Mouse (Mus musculus): ENCODE results near the gene Zfpm1. TPM values are rescaled to one million over a fixed set of nuclear protein-coding genes. Genes with fewer than 3 reads are reported as not detected.

Gene Zfpm1
- polyA plus RNA-seq, 1 experiment = 20.7 TPM

GRCm38 (mm10) chr8:122266867-122267266 is 15.1 kb upstream of the Zfpm1 start:
- Histone ChIP-seq H3K79me3 (ENCODE audit: low read depth) (no peaks in the 10 kb centered on the region), H3K36me3 (ENCODE audit: control insufficient read depth, insufficient read depth) (no peaks in the 10 kb centered on the region), H3K79me2 (ENCODE audit: control insufficient read depth, insufficient read depth) (no peaks in the 10 kb centered on the region), H3K4me3 (ENCODE audit: insufficient read depth, poor library complexity, severe bottlenecking) (no peak overlapping the region), H3ac (ENCODE audit: control insufficient read depth, insufficient read length, low read depth) (no peak overlapping the region), H3K27me3 (ENCODE audit: control insufficient read depth, insufficient read depth, insufficient read length) (no peaks in the 10 kb centered on the region)
- no peak for TF ChIP-seq MYOD1 (IDR thresholded peaks at IDR 0.05; ENCODE audit: control insufficient read depth, insufficient read length, low read depth)
- no peak for TF ChIP-seq FOSL1 (IDR thresholded peaks at IDR 0.05; ENCODE audit: insufficient read depth, low read length, poor library complexity, severe bottlenecking)
- TF ChIP-seq CEBPB (IDR thresholded peaks at IDR 0.05; ENCODE audit: low read depth) = no peak
- TF ChIP-seq MYOG (IDR thresholded peaks at IDR 0.05; ENCODE audit: control insufficient read depth, extremely low read depth, insufficient read length) = no peak
- TF ChIP-seq CTCF (IDR thresholded peaks at IDR 0.05; ENCODE audit: control insufficient read depth, insufficient read depth, insufficient read length) = no peak
- TF ChIP-seq MAX (IDR thresholded peaks at IDR 0.05) = no peak
- no peak for TF ChIP-seq USF1 (IDR thresholded peaks at IDR 0.05; ENCODE audit: low read depth)

- H3ac ChIP-seq (ENCODE audit: control insufficient read depth, insufficient read length, low read depth) = no peak overlapping the region
- no peak overlapping the region for H3K4me3 ChIP-seq (ENCODE audit: insufficient read depth, poor library complexity, severe bottlenecking)
- no peaks in the 10 kb centered on the region for H3K27me3 ChIP-seq (ENCODE audit: control insufficient read depth, insufficient read depth, insufficient read length)
- no peaks in the 10 kb centered on the region for H3K36me3 ChIP-seq (ENCODE audit: control insufficient read depth, insufficient read depth)
- H3K79me3 ChIP-seq (ENCODE audit: low read depth) = no peaks in the 10 kb centered on the region
- TF ChIP-seq CTCF (IDR thresholded peaks at IDR 0.05; ENCODE audit: control insufficient read depth, insufficient read depth, insufficient read length) (no peak), MYOG (IDR thresholded peaks at IDR 0.05; ENCODE audit: control insufficient read depth, extremely low read depth, insufficient read length) (no peak), MAX (IDR thresholded peaks at IDR 0.05) (no peak), USF1 (IDR thresholded peaks at IDR 0.05; ENCODE audit: low read depth) (no peak), CEBPB (IDR thresholded peaks at IDR 0.05; ENCODE audit: low read depth) (no peak)
- no peaks in the 10 kb centered on the region for H3K79me2 ChIP-seq (ENCODE audit: control insufficient read depth, insufficient read depth)
Measured at GRCm38 (mm10) chr8:122268861-122269260, 13.1 kb upstream of the Zfpm1 start.

GRCm38 (mm10) chr8:122269404-122269803 is 12.5 kb upstream of the Zfpm1 start:
- Histone ChIP-seq H3K36me3 (ENCODE audit: control insufficient read depth, insufficient read depth) (no peaks in the 10 kb centered on the region), H3ac (ENCODE audit: control insufficient read depth, insufficient read length, low read depth) (no peak overlapping the region), H3K27me3 (ENCODE audit: control insufficient read depth, insufficient read depth, insufficient read length) (no peaks in the 10 kb centered on the region), H3K79me2 (ENCODE audit: control insufficient read depth, insufficient read depth) (no peaks in the 10 kb centered on the region), H3K4me3 (ENCODE audit: insufficient read depth, poor library complexity, severe bottlenecking) (no peak overlapping the region), H3K79me3 (ENCODE audit: low read depth) (no peaks in the 10 kb centered on the region)
- TF ChIP-seq CTCF (IDR thresholded peaks at IDR 0.05; ENCODE audit: control insufficient read depth, insufficient read depth, insufficient read length) (peak; percentile 97), MAX (IDR thresholded peaks at IDR 0.05) (no peak), MYOG (IDR thresholded peaks at IDR 0.05; ENCODE audit: control insufficient read depth, extremely low read depth, insufficient read length) (no peak), FOSL1 (IDR thresholded peaks at IDR 0.05; ENCODE audit: insufficient read depth, low read length, poor library complexity, severe bottlenecking) (no peak)

- Histone ChIP-seq H3K79me2 (ENCODE audit: control insufficient read depth, insufficient read depth) (no peaks in the 10 kb centered on the region), H3K27me3 (ENCODE audit: control insufficient read depth, insufficient read depth, insufficient read length) (no peaks in the 10 kb centered on the region), H3ac (ENCODE audit: control insufficient read depth, insufficient read length, low read depth) (no peak overlapping the region), H3K79me3 (ENCODE audit: low read depth) (no peaks in the 10 kb centered on the region), H3K4me3 (ENCODE audit: insufficient read depth, poor library complexity, severe bottlenecking) (no peak overlapping the region), H3K36me3 (ENCODE audit: control insufficient read depth, insufficient read depth) (no peaks in the 10 kb centered on the region)
- TF ChIP-seq MYOG (IDR thresholded peaks at IDR 0.05; ENCODE audit: control insufficient read depth, extremely low read depth, insufficient read length) (no peak), FOSL1 (IDR thresholded peaks at IDR 0.05; ENCODE audit: insufficient read depth, low read length, poor library complexity, severe bottlenecking) (no peak), CEBPB (IDR thresholded peaks at IDR 0.05; ENCODE audit: low read depth) (no peak), MAX (IDR thresholded peaks at IDR 0.05) (no peak), USF1 (IDR thresholded peaks at IDR 0.05; ENCODE audit: low read depth) (no peak), MYOD1 (IDR thresholded peaks at IDR 0.05; ENCODE audit: control insufficient read depth, insufficient read length, low read depth) (no peak), CTCF (IDR thresholded peaks at IDR 0.05; ENCODE audit: control insufficient read depth, insufficient read depth, insufficient read length) (no peak)
Measured at GRCm38 (mm10) chr8:122270555-122270954, 11.4 kb upstream of the Zfpm1 start.

GRCm38 (mm10) chr8:122273152-122273551 is 8.8 kb upstream of the Zfpm1 start:
- no peak overlapping the region for H3K4me3 ChIP-seq (ENCODE audit: insufficient read depth, poor library complexity, severe bottlenecking)
- TF ChIP-seq CTCF (IDR thresholded peaks at IDR 0.05; ENCODE audit: control insufficient read depth, insufficient read depth, insufficient read length) (peak; percentile 89), CEBPB (IDR thresholded peaks at IDR 0.05; ENCODE audit: low read depth) (no peak)
- no peaks in the 10 kb centered on the region for H3K79me3 ChIP-seq (ENCODE audit: low read depth)
- H3ac ChIP-seq (ENCODE audit: control insufficient read depth, insufficient read length, low read depth) = no peak overlapping the region
- H3K27me3 ChIP-seq (ENCODE audit: control insufficient read depth, insufficient read depth, insufficient read length) = no peaks in the 10 kb centered on the region
- H3K79me2 ChIP-seq (ENCODE audit: control insufficient read depth, insufficient read depth) = no peaks in the 10 kb centered on the region
- no peaks in the 10 kb centered on the region for H3K36me3 ChIP-seq (ENCODE audit: control insufficient read depth, insufficient read depth)

- H3K4me3 ChIP-seq (ENCODE audit: insufficient read depth, poor library complexity, severe bottlenecking) = no peak overlapping the region
- TF ChIP-seq FOSL1 (IDR thresholded peaks at IDR 0.05; ENCODE audit: insufficient read depth, low read length, poor library complexity, severe bottlenecking) = no peak
- TF ChIP-seq USF1 (IDR thresholded peaks at IDR 0.05; ENCODE audit: low read depth) = no peak
- TF ChIP-seq MAX (IDR thresholded peaks at IDR 0.05) = no peak
- no peak for TF ChIP-seq CTCF (IDR thresholded peaks at IDR 0.05; ENCODE audit: control insufficient read depth, insufficient read depth, insufficient read length)
- no peak for TF ChIP-seq MYOG (IDR thresholded peaks at IDR 0.05; ENCODE audit: control insufficient read depth, extremely low read depth, insufficient read length)
- TF ChIP-seq MYOD1 (IDR thresholded peaks at IDR 0.05; ENCODE audit: control insufficient read depth, insufficient read length, low read depth) = no peak
- TF ChIP-seq CEBPB (IDR thresholded peaks at IDR 0.05; ENCODE audit: low read depth) = no peak
Measured at GRCm38 (mm10) chr8:122273826-122274225, 8.1 kb upstream of the Zfpm1 start.

More at GRCm38 (mm10) chr8:122273826-122274225, 8.1 kb upstream of the Zfpm1 start:
- H3K27me3 ChIP-seq (ENCODE audit: control insufficient read depth, insufficient read depth, insufficient read length) = no peaks in the 10 kb centered on the region
- H3K36me3 ChIP-seq (ENCODE audit: control insufficient read depth, insufficient read depth) = no peaks in the 10 kb centered on the region
- H3K79me3 ChIP-seq (ENCODE audit: low read depth) = no peaks in the 10 kb centered on the region
- no peak overlapping the region for H3ac ChIP-seq (ENCODE audit: control insufficient read depth, insufficient read length, low read depth)
- H3K79me2 ChIP-seq (ENCODE audit: control insufficient read depth, insufficient read depth) = no peaks in the 10 kb centered on the region

Measured in C2C12 (cell line).